Mouse (Mus musculus): ENCODE measurements at regions not wholly inside any gene's neighbourhood (a gene's known extent, or its start where the extent isn't known, plus 50 kb on each side); places are given as distances from the start of the nearest gene placed in this dataset.
A peak's percentile ranks its signal among the peaks of the same experiment; 100 is the strongest.
"Not testable (repeated sequence)": the region's sequence is repeated elsewhere in the genome, so short reads cannot be mapped to it uniquely, and the experiment has no call there.

DNA sequence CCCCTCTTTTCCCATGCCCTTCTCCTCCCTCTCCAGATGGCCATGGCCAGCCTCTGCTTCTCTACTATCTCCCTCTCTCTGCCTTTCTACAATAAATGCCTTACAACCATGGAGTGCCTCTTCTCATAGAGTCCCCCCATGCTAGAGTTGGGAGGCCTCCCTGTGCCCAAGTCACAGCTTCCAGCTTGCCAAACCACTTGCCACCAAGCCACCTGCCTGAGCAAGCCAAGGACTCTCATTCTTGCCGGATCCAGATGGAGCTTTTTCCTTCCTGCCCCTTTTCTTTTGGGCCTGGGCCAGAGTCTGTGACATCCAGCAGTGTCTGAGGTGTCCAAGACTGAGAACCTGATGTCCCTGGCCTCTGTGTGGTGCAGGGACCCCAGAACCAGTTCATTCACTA lies 367.4 kb upstream of the Arhgap42 start:
- no peak for DNase-seq (ENCODE audit: low spot score in 2 of 2)

DNA sequence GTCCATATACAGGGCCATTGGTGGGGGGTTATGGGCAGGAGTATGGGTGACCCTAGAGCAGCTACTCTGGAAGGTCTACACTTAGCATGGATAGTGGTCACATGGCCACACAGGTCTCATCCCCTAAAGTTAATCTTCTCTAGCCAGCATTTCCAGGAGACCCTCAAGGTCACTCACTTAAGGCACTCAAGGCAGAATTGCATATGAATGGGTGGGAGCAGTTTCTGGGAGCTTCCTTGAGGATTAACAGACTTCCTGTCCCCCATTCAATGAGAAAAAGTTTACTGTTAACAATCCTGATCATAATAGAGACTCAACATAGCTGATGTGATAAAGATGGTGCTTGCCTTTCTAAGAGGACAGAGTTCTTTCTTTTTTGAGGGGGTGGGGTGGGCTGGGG lies 352.4 kb upstream of the Arhgap42 start:
- no peak for DNase-seq (ENCODE audit: low spot score in 2 of 2)

DNA sequence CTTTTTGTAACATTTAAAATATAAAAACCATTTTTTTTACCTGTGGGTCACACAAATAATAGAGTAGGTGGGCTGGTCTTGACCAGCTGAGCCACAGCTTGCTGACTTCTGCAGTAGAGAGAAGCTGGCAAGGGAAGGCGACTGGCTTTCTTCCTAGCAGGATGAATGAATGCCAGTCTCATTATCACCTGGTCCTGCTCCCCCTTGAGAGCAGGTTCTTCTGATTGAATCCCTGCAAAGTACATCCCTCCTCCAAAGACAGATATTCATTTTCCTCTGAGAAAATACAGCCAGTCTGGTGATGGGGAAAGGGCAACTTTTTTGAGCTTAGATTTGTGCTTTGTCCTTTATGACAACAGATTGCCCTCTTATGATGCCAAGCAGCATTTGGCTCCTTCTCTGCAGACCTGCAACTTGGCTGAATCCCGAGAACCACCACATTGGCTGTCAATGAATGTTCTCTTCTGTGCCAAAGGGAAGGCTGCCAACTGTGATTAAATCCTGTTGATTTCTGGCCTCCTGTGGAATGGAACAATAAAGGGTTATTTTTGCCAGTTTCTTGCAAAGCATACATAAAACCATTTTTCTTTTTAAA lies 344.2 kb upstream of the Arhgap42 start:
- DNase-seq (ENCODE audit: low spot score in 2 of 2): no peak

DNA sequence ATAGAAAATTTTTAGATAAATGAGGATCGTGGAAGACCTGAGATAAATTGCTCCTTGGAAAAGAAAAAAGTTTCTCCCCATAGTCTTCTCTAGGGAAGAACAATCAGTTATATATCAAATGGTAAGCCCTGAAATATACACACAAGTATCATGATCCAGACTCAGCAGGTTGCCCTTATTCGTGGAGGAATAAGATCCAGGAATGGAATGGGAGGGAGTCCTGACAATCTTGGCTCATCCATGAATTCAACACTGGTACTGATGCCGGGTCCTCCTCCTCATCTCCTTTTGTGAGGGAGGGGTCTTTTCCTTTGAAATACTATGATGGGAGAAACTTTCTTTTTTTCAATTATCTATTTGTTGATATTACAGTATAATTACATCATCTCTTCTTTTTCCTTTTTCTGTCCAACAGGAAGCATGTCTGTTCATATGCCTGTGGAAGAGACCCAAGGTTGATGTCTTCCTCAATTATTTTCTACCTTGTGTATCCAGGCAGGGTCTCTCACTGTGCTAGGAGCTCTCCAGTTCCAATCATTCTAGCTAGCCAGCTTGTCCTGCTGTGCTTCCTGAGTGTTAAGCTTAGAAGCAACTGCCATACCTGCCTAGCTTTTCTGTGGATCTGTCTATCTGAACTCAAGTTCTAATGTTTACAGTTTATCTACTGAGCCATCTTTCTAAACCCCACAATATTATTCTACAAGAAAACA lies 343.6 kb upstream of the Arhgap42 start:
- no peak for DNase-seq (ENCODE audit: low spot score in 2 of 2)

DNA sequence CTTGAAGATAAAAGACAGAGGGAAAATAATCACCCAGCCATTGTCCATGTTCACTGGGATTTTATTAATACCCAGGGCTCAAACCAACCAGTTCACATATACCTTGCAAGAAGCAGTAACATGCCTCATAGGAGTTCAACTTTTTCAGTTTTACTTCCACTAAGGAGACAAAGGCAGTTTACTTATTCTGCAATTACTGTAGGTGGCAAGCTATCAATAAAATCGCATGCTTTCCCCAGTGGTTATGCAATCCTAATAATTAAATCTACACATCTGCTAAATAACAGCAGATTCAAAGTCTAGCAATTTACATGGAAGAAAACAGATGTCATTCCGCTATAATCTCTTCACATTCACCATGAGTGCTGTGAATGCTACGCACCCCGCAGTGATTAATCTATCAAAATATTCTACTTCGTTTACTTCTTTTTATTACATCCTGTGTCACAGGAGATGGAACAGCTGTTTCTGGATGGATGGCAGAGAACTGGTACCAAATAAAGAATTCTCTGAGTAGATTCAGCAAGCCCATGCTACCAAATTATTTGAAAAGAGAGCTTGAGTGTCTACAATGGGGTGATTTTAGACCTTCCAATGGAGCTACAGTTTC lies 329.2 kb upstream of the Arhgap42 start:
- no peak for DNase-seq (ENCODE audit: low spot score in 2 of 2)

DNA sequence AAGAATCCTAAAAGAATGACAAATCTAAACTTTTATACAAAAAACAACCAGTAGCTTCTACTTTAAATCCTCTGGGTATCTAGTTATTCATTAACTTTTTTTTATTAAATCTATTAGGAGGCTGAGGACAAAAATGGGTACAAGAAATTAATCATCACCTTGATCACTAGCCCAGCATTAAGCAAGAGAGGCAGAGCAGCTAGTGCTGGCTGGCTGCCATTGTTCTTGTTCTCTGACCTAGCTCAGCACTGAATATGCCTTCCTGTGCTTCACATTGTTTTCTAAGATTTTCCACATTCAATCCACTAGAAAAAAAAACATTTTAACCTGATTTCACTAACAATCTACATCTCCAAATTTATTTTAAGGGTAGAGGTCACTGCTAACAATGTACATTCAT lies 325.6 kb upstream of the Arhgap42 start:
- no peak for DNase-seq (ENCODE audit: low spot score in 2 of 2)

DNA sequence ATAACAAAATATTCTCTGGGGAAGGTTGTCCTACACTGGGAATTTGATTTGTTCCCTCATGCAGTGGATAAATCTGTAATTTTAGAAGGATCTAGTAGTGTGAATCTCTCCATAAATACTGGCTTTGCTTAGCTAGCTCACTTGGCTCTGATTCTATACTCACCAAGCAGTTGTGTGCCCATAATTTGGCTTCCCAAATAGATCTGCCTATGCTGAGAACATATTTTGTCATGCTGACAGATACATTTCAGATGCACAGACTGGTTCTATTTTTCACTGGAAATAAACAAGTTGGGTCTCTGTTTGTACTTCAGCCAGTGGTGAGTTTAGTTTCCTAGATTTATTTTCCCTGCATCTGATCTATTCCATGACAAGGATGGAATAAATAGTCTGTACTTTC lies 309.8 kb upstream of the Arhgap42 start:
- DNase-seq (ENCODE audit: low spot score in 2 of 2): no peak

DNA sequence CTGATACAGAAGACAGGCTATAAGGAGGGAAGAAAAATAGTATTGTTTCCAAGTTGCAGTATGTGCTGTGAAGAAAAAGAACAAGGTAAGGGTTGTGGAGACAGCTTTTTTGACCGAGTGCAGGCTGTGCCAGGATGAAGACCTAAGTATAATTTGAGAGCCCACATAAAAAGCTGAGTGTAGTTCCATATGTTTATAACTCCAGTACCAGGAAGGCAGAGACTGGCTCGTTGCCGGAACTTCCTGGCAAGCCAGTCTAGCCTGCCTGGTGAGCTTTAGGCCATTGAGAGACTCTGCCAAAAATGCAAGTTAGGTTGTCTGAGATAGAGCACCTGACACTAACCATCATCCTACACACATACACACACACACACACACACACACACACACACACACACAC lies 308.7 kb upstream of the Arhgap42 start:
- DNase-seq (ENCODE audit: low spot score in 2 of 2): no peak

DNA sequence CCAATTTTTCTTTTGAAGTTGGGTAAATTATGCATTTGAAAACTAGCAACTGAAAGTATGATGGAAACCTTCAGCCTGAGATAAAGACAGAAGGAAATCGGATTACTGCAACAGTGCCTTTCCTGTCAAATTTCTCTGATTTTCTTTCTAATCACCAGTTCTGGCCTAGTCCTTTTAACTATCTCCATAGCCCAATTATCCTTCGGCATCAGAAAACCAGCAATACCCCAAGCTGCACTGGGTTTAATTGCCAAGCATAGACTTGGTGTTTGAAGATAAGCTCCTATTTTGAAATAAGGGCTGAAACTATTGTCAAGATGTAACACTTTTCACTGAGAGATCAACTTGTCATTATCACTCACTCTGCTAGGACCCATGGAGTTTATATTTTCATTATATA lies 308.2 kb upstream of the Arhgap42 start:
- no peak for DNase-seq (ENCODE audit: low spot score in 2 of 2)

DNA sequence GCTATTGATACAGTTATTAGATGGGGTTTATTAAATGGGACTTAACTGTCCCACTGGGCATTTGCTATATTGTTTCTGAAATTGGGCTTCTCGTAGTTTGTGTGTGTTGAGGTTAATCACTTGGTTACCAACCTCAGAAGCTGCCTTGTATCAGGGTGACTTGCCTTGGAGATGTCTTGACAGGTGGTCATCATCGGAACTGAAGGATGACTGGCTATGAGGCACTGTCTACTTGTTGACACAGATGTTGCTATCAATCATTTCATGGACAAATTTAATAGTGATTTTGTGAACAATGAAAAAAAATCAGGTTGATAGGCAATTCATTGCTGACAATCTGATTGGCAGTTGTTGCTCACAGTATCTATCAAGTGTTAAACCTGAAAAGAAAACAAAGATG lies 261.4 kb upstream of the Arhgap42 start:
- DNase-seq (ENCODE audit: low spot score in 2 of 2): no peak

DNA sequence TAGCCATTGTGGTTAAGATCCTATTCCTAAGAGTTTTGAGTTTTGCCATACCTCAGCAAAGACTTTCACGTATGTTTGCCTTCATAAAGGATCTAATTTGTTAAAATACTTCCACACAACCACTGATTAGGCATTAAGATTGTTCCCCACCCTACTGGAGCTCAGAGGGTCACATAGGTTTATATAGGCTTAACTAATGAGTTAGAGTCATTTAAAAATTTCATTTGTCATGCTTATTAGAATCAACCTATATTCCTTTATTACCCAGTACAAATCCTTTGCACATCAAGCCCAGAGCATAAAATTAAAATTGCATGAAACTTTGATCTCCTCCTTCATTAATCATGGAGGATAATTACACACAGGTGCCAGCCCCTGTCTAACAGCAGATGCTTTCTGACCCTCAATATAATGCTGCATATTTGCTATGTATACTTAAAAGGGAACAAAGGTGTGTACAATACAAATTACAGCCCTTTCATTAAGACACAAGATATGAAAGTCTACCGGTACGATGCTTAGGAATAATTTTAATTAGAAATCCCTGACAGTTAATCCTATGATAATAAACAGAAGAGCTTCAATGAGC lies 254.8 kb upstream of the Arhgap42 start:
- no peak for DNase-seq (ENCODE audit: low spot score in 2 of 2)

DNA sequence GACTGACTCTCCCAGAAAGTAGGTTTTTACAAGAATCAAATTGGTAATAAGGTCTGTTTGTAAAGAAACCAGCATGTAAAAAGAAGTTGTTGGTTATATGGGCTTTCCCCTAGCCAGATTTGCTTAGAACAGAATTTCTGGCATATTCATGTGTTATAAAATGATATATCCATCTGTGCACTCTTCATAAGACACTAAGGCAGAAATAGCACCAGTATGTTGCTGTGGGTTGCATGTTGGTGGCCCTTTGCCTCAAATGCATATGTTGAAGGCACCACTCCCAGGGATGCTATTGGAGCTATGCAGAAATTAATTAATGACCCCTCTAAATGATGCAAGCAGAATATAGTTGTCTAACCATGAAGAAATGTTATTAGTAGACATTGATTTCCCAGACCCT lies 238.2 kb upstream of the Arhgap42 start:
- DNase-seq (ENCODE audit: low spot score in 2 of 2): no peak

DNA sequence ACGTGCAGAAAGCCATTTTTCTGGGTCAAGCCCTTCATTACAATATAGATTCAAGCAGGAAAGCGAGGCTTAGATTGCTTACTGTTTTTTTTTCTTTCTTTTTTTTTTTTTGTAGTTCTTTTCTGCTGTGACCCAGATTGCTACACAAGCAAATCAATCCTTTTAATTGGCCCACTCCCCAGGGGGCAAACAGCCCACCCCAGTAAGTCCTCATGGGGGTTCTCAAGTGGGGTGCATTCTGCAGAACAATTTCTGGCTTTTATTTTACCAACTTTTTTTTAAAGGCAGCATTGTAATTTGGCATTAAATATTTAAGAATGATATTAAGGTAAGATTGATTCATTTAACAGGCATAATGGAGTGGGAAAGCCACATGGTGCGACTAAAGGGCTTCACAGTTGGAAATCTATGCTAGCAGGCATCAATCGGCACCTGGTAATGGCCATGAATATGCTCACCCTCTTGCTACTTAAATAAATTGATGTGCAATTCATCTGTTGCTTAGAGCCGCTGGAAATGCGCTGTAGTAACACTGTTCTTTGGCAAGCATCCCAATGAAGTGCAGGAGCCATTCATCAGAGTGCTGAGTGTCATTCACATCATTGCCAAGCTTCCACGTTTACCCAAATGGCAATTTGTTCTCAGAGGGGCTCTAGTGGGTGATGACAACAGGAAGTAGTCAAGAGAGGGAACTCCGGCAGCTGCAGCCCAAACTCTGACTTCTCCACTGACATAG lies 236.3 kb upstream of the Arhgap42 start:
- DNase-seq (ENCODE audit: low spot score in 2 of 2): no peak

DNA sequence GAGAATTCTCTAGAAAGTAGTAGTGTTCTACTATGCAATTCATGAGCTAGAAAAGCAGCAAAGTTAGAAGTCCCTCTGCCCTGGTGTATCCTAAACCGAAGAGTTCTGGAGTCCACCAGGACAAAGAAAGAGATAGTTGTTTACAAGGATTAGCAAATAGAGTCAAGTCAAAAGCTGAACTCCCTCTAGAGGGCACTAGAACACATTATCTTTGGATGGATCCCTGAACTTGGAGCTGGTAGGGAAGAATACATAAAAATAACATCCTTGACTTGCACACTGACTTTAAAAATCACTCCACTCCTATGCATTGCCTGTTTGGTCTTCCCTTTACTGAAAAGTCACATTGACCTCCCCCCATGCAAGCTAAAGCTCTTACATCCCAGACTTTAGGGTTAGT lies 205.3 kb upstream of the Arhgap42 start:
- no peak for DNase-seq (ENCODE audit: low spot score in 2 of 2)

DNA sequence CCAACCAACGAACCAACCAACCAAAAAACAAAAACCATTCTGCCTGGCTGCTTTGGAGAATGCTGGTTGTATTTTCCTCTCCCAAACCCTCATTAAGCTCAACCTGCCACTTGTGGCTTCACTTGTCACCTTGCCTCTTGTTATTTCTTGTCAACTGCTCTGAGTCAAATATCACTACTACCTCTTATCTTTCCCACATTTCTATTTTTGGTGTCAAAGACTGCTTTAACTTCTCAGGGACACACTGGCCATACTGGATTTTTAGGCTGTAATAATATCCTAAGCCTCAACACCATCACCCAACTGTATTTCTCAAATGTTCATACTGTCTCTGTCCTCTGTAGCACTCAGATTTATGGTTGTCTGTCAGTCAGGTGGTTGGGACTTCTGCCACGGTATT lies 181.4 kb upstream of the Arhgap42 start:
- DNase-seq (ENCODE audit: low spot score in 2 of 2): no peak

DNA sequence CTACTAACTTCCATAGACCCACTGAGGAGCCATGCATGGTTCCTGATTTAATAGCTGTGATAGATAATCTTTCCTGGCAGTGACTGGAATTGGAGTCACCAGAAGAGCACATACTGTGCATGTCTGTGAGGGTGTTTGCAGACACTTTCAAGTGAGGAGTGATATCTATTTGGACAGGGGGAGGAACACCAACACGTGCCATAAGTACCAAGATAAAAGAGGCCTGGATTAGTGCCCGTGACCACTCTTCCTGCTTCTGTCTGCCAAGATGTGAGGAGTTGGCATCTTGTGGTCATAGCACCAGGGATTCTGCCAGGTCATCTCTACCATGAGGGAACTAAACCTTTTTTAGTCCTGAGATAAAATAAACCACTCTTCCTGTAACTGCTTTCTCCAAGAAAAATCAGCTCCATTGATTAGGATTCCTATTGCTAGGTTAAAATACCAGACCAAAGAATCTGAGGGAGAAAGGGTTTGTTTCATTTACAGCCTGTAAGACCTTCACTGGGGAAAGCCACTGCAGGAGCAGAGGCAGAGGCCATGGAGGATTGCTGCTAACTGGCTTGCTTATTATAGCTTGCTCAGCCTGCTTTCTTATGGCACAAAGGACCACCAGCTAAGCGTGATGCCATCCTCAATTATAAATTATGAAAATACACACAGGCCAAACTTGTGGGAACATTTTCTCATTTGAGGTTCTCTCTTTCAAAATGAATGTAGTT lies 173.7 kb upstream of the Arhgap42 start:
- no peak for DNase-seq (ENCODE audit: low spot score in 2 of 2)

DNA sequence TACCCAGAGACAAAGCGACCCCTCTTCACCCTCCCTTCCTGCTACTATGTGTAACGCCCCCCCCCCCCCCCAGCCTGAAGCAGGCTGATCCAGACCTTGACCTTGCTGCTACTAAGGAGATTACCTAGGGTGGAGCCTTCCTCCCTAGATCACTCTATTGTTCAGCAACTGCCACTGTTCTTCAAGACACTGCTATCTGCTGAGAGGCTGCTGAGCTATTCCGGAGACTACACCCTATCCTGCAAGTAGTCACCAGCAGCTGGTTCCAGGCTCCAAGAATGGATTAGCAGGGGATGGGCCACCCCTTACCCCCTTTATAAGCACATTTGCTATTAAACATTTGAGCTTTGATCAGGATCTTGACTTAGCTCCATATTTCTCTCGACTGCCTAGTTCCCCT lies 155.3 kb upstream of the Arhgap42 start:
- DNase-seq (ENCODE audit: low spot score in 2 of 2): not testable (repeated sequence)

DNA sequence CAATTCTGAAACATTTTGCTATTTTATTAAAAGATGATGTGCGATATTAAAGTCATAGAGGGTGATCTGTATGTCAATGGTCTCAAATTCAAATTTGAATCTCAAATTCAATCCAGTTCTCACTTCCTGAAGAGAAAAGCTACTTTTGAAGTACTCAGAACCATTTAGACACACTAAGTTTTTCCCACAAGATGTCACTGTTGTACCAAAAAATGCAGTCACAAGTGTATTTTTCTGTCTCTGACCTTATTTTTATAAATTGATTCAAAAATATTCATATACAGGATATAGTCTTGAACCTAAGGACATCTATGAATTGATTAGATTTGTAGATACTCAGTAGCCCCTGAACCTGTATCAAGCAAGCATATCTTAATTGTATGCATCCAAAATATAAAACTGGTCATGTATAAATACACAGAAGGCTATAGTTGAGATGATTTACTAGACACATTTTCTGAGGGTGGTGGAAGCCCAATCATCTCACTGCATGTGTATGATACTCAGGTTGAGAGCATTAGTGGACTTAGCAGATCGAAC lies 137.8 kb upstream of the Arhgap42 start:
- DNase-seq (ENCODE audit: low spot score in 2 of 2): no peak

DNA sequence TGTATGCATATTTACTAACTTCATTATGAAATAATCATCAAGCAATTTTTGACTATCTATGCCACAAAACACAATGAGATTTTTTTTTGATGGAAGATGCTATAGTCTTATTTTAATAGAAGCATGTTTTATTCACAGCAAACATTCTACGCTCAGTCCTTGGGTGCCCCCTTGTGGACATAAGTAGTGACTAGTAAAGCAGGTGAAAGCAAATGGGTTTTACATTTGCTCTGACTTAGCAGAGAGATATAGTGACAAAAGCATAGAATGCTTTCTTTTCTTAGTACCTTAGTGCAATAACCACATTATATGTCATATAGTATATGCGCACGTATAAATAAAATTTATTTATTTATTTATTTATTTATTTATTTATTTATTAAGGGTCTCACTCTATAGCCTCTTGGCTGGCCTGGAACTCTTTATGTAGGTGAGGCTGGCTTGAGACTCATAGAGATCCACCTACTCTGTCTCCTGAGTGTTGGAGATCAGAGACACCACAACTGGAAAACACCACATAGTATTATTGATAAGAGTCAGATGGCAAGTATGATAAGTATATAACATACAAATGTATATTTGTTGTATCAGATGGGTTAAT lies 136.5 kb upstream of the Arhgap42 start:
- peak in 1 of 2 experiments; percentile 40 for DNase-seq (ENCODE audit: low spot score in 2 of 2)

DNA sequence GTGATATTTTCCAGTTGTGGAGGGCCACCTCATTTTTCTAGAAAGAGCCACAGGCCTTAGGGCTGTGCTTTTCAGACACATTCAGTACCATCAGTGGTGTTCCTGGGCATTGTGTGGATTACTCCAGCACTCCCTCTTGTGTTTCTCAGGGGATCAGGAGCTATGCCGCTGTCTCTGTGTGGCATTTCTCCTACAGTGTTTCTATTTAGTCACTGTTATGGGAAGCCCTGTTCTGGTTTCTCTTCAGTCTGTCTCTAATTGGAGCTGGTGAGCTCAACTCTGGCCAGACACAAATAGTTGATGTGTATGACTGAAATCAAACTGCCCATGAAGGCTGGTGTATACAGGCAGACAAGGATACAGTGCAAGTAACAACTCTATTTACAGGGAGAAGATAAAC lies 133.7 kb upstream of the Arhgap42 start:
- no peak for DNase-seq (ENCODE audit: low spot score in 2 of 2)

DNA sequence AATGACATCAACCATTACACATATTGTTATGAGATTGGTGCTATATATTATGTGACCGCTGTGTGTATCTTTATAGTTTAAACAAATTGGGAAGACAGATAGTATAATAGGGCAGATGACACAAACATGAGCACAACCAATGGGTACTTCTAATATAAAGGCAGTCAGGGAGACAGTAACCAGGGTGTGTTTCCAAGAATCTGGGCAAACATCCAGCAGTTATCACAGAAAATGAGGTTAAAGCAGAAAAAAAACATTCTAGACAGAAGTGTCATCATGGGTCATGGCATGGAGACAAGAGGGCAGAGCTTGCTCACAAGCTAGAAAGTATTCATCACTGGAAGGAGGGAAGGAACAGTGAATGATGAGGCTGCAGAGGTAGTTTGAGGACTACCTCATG lies 129.8 kb upstream of the Arhgap42 start:
- DNase-seq (ENCODE audit: low spot score in 2 of 2): no peak

All from thymus, postnatal 10 days (tissue).